9 mouse cellular contexts compared by ENCODE assay signal in the genomic region with DNA sequence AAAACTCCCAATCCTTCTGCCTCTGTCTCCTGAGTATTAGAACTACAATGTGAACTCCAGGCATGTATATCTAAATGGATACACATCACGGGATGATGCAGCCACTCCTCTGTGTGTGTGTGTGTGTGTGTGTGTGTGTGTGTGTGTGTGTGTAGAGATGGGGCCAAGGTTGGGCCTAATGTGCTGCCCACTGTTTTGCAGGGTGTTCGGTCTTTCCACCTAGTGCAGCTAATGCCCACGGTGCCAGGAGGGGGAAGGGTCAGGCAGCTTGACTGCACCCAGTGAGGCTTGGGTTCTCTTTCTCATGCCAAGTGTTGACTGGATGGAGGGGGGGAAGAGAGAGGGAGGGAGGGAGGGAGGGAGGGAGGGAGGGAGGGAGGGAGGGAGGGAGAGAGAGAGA. TPM values are rescaled to one million over a fixed set of nuclear protein-coding genes. Genes with fewer than 3 reads are reported as not detected.
DNase-seq lines count a peak whose midpoint lies in the region; ATAC-seq and TF ChIP-seq lines count a peak whose summit lies in the region.
"Had no signal": no experiment of that assay in that cellular context is flagged by ENCODE, and none has a peak within 500 bp of the region (broad histone marks: within the 10 kb centered on the region; RNA-seq: fewer than 3 reads in every experiment).

No protein-coding gene starts in this region.

- TF ChIP-seq CTCF in heart, adult 2 months (IDR thresholded peaks at IDR 0.05): no peak
- no peak for TF ChIP-seq CTCF in hindbrain, postnatal 0 days (IDR thresholded peaks at IDR 0.05; ENCODE audit: low read depth)

- peaks cover 5% of the 10 kb centered on the region for H3K4me1 ChIP-seq in heart, adult 2 months (ENCODE audit: control insufficient read depth, insufficient read depth, low read length)
- H3K4me1 ChIP-seq in hindbrain, postnatal 0 days (ENCODE audit: insufficient read depth, low read length): peaks cover 16% of the 10 kb centered on the region
- H3K4me1 ChIP-seq in midbrain, embryonic 10.5 days: peaks cover 92% of the 10 kb centered on the region

- no peak for TF ChIP-seq EP300 in heart, adult 2 months (IDR thresholded peaks at IDR 0.05; ENCODE audit: insufficient read depth, low read depth, low read length)

- DNase-seq in heart, adult 2 months: peak in 1 of 2 experiments; percentile 23
- no peak for DNase-seq in heart, adult 8-10 months (ENCODE audit: low spot score)
- DNase-seq in cerebellum, adult 8-10 months: peak; percentile 33
- peak; percentile 24 for DNase-seq in hindbrain, postnatal 0 days (ENCODE audit: low spot score)
- no peak for DNase-seq in midbrain, embryonic 10.5 days (ENCODE audit: low spot score)
- no peak for DNase-seq in thymus, postnatal 10 days (ENCODE audit: low spot score in 2 of 2)
- DNase-seq in frontal cortex, postnatal 36 days (ENCODE audit: low spot score in 2 of 2): no peak
- DNase-seq in thymus, postnatal 36 days: no peak

- peak overlapping the region; percentile 69 for H3K27ac ChIP-seq in heart, adult 2 months
- peak overlapping the region; percentile 74 for H3K27ac ChIP-seq in hindbrain, postnatal 0 days
- peak overlapping the region; percentile 84 for H3K27ac ChIP-seq in midbrain, embryonic 10.5 days (replicated peaks)

- no peaks in the 10 kb centered on the region for H3K79me2 ChIP-seq in heart, adult 2 months (replicated peaks; ENCODE audit: control insufficient read depth, insufficient read depth, low read length)

- H3K4me2 ChIP-seq in hindbrain, postnatal 0 days (ENCODE audit: low read depth, low read length): no peak overlapping the region

- no peak for TF ChIP-seq POLR2A in heart, adult 2 months (IDR thresholded peaks at IDR 0.05; ENCODE audit: insufficient read depth, low read depth, low read length)

- intact Hi-C loops in heart, adult 2 months (cut with DNase I): no loop called here

- H3K9ac ChIP-seq in heart, adult 2 months (ENCODE audit: low read depth, low read length): no peak overlapping the region
- no peak overlapping the region for H3K9ac ChIP-seq in hindbrain, postnatal 0 days (replicated peaks; ENCODE audit: low read length)

- WGBS in heart, adult 2 months: 44% methylated on average over 3 of the region's 3 CpGs
- WGBS in hindbrain, postnatal 0 days: 33% methylated on average over 3 of the region's 3 CpGs
- 61% methylated on average over 1 of the region's 3 CpGs for WGBS in midbrain, embryonic 10.5 days

- no peaks in the 10 kb centered on the region for H3K36me3 ChIP-seq in heart, adult 2 months (ENCODE audit: control insufficient read depth, insufficient read depth, low read length)
- no peaks in the 10 kb centered on the region for H3K36me3 ChIP-seq in hindbrain, postnatal 0 days (ENCODE audit: insufficient read depth, low read length)
- no peaks in the 10 kb centered on the region for H3K36me3 ChIP-seq in midbrain, embryonic 10.5 days

- no peaks in the 10 kb centered on the region for H3K9me3 ChIP-seq in hindbrain, postnatal 0 days (ENCODE audit: low read length)
- H3K9me3 ChIP-seq in midbrain, embryonic 10.5 days (replicated peaks): no peaks in the 10 kb centered on the region

- no peak for ATAC-seq in hindbrain, postnatal 0 days

- no peak overlapping the region for H3K4me3 ChIP-seq in heart, adult 2 months
- no peak overlapping the region for H3K4me3 ChIP-seq in hindbrain, postnatal 0 days (ENCODE audit: low read length)
- H3K4me3 ChIP-seq in midbrain, embryonic 10.5 days: no peak overlapping the region

- H3K27me3 ChIP-seq in heart, adult 2 months (ENCODE audit: control insufficient read depth, insufficient read depth, low read length): no peaks in the 10 kb centered on the region
- no peaks in the 10 kb centered on the region for H3K27me3 ChIP-seq in hindbrain, postnatal 0 days (ENCODE audit: insufficient read depth, low read length)
- H3K27me3 ChIP-seq in midbrain, embryonic 10.5 days (ENCODE audit: low read depth, poor library complexity, severe bottlenecking): peaks cover 54% of the 10 kb centered on the region

RNA-seq across cellular contexts. Expression of gene Rtn4rl1, which starts 19.3 kb away (rescaled TPM):
- 1 to 10 TPM; 8.4 to 9.4 TPM for total RNA-seq in heart, adult 2 months (2021)
- 7.5 and 10.4 TPM in 2 replicates for polyA plus RNA-seq in heart, adult 2 months (2012; rRNA removed)
- total RNA-seq in heart, adult 8-10 months (2022): 1 to 10 TPM; 5.2 to 7.9 (median 6.8) TPM
- 13.0 and 13.4 TPM in 2 replicates for total RNA-seq in hindbrain, postnatal 0 days (2014; rRNA removed)
- polyA plus RNA-seq in hindbrain, postnatal 0 days (2015; fragmentation: Nextera tagmentation; extraction: Ambion mirVana): 9.9 and 10.7 TPM in 2 replicates
- 2.3 and 3.0 TPM in 2 replicates for polyA plus RNA-seq in midbrain, embryonic 10.5 days (2016; fragmentation: Nextera tagmentation; extraction: Ambion mirVana)

RNA-seq across cellular contexts. Expression of gene Dph1, which starts 21.8 kb away (rescaled TPM):
- 10 to 100 TPM in 1 of 2 experiments, 1 to 10 TPM in 1; 8.5 to 11.6 TPM for total RNA-seq in heart, adult 2 months (2021)
- polyA plus RNA-seq in heart, adult 2 months (2012; rRNA removed): 21.7 and 32.9 TPM in 2 replicates
- total RNA-seq in heart, adult 8-10 months (2022): 10 to 100 TPM in 2 of 4 experiments, 1 to 10 TPM in 2; 8.1 to 11.2 (median 9.7) TPM
- total RNA-seq in hindbrain, postnatal 0 days (2014; rRNA removed): 31.3 and 39.2 TPM in 2 replicates
- 13.5 and 13.6 TPM in 2 replicates for polyA plus RNA-seq in hindbrain, postnatal 0 days (2015; fragmentation: Nextera tagmentation; extraction: Ambion mirVana)
- polyA plus RNA-seq in midbrain, embryonic 10.5 days (2016; fragmentation: Nextera tagmentation; extraction: Ambion mirVana): 25.4 and 27.3 TPM in 2 replicates

RNA-seq across cellular contexts. Expression of gene Ovca2, which starts 34.2 kb away (rescaled TPM):
- 1 to 10 TPM; 5.7 to 6.1 TPM for total RNA-seq in heart, adult 2 months (2021)
- polyA plus RNA-seq in heart, adult 2 months (2012; rRNA removed): 11.1 and 16.7 TPM in 2 replicates
- 1 to 10 TPM; 5.6 to 6.9 (median 5.9) TPM for total RNA-seq in heart, adult 8-10 months (2022)
- 11.0 and 17.6 TPM in 2 replicates for total RNA-seq in hindbrain, postnatal 0 days (2014; rRNA removed)
- 11.7 and 15.7 TPM in 2 replicates for polyA plus RNA-seq in hindbrain, postnatal 0 days (2015; fragmentation: Nextera tagmentation; extraction: Ambion mirVana)
- polyA plus RNA-seq in midbrain, embryonic 10.5 days (2016; fragmentation: Nextera tagmentation; extraction: Ambion mirVana): 33.5 and 37.6 TPM in 2 replicates

RNA-seq across cellular contexts. Expression of gene Hic1, which starts 43.6 kb away (rescaled TPM):
- total RNA-seq in heart, adult 2 months (2021): 10 to 100 TPM; 12.6 to 13.6 TPM
- 15.5 and 19.6 TPM in 2 replicates for polyA plus RNA-seq in heart, adult 2 months (2012; rRNA removed)
- total RNA-seq in heart, adult 8-10 months (2022): 10 to 100 TPM in 3 of 4 experiments, 1 to 10 TPM in 1; 7.6 to 19.4 (median 16.8) TPM
- total RNA-seq in hindbrain, postnatal 0 days (2014; rRNA removed): 8.5 and 12.9 TPM in 2 replicates
- polyA plus RNA-seq in hindbrain, postnatal 0 days (2015; fragmentation: Nextera tagmentation; extraction: Ambion mirVana): 1.7 TPM in 2 replicates
- polyA plus RNA-seq in midbrain, embryonic 10.5 days (2016; fragmentation: Nextera tagmentation; extraction: Ambion mirVana): 0.32 and 0.57 TPM in 2 replicates
- polyA plus RNA-seq: macrophage had no signal

Comparison
In these comparisons a context has a peak if more than half of its experiments do, and no peak if none do; other contexts are left out.
1. DNase-seq: peak in cerebellum, adult 8-10 months (single experiment) and hindbrain, postnatal 0 days (single experiment); none in heart, adult 8-10 months (single experiment), midbrain, embryonic 10.5 days (single experiment), thymus, postnatal 10 days (0 of 2), frontal cortex, postnatal 36 days (0 of 2) and thymus, postnatal 36 days (0 of 2).
2. Peak in every context shown above with its lines, with median percentiles within 50 percentile points of each other: H3K27ac ChIP-seq.